Mouse (Mus musculus) stomach, postnatal 0 days (tissue): ENCODE measurements around the gene Pik3r2. TPM values are rescaled to one million over a fixed set of nuclear protein-coding genes. Genes with fewer than 3 reads are reported as not detected.

Experiments used
- ATAC-seq: fragments of 200-750 bp; cut with Nextera tagmentation; 2 replicates; pipeline ENCODE4 v1.8.0; 2017; ENCODE audit not compliant: low FRiP score, low TSS enrichment
- DNase-seq: peaks from one replicate; pipeline ENCODE4 v3.0.0-alpha.2; 2016; ENCODE audit warnings: low spot score
- H3K27ac ChIP-seq: fragments of 300-500 bp; sonication (generic); replicated peaks from 2 replicates; pipeline ENCODE4 v1.5.1; 2014; ENCODE audit warnings: mild to moderate bottlenecking, control low read depth
- H3K27me3 ChIP-seq: fragments of 300-500 bp; sonication (generic); 2 replicates; pipeline ENCODE4 v1.6.1; 2014; ENCODE audit warnings: low read length; ENCODE audit not compliant: control insufficient read depth, insufficient read depth
- H3K36me3 ChIP-seq: fragments of 300-500 bp; sonication (generic); 2 replicates; pipeline ENCODE4 v1.6.1; 2014; ENCODE audit warnings: low read length, mixed read lengths; ENCODE audit not compliant: control insufficient read depth, insufficient read depth
- H3K4me1 ChIP-seq: fragments of 300-500 bp; sonication (generic); replicated peaks from 2 replicates; pipeline ENCODE4 v1.6.1; 2014; ENCODE audit warnings: antibody characterized with exemption; ENCODE audit not compliant: control insufficient read depth, insufficient read depth
- H3K4me2 ChIP-seq: fragments of 300-500 bp; sonication (generic); replicated peaks from 2 replicates; pipeline ENCODE4 v1.6.1; 2014; ENCODE audit warnings: low read depth, mild to moderate bottlenecking, control low read depth, moderate library complexity
- H3K4me3 ChIP-seq: fragments of 300-500 bp; sonication (generic); 2 replicates; pipeline ENCODE4 v1.5.1; 2014; ENCODE audit warnings: low read depth, low read length, control low read depth
- H3K9ac ChIP-seq: fragments of 300-500 bp; sonication (generic); 2 replicates; pipeline ENCODE4 v1.6.1; 2014; ENCODE audit warnings: mild to moderate bottlenecking, low read length, control low read depth, mixed read lengths
- H3K9me3 ChIP-seq: fragments of 300-500 bp; sonication (generic); 2 replicates; pipeline ENCODE4 v1.6.1; 2016; ENCODE audit warnings: low read length; ENCODE audit not compliant: control insufficient read depth
- CTCF ChIP-seq: IDR thresholded peaks from 2 replicates; pipeline ENCODE4 v1.5.1; 2016; ENCODE audit warnings: antibody characterized with exemption, low read depth, mild to moderate bottlenecking, moderate library complexity
- EP300 ChIP-seq: optimal IDR thresholded peaks from 2 replicates; pipeline ENCODE3; 2016; ENCODE audit warnings: antibody characterized with exemption
- WGBS: fragments of 180-500 bp; shearing (Covaris S2); extraction: QIAGEN DNeasy Blood & Tissue Kit; methylation state at CpG from one replicate; pipeline ENCODE4 v1.1.7; 2014; 5-methylcytosine and 5-hydroxymethylcytosine counted together
- polyA plus RNA-seq: library from polyadenylated mRNA; unstranded; fragments of >200 nt; fragmentation: Nextera tagmentation; extraction: Ambion mirVana; gene quantifications from 2 replicates; pipeline ENCODE4 v1.2.1, GENCODE M21; 2015

Gene Pik3r2
- polyA plus RNA-seq, 1 experiment from 2014 or later: 36.8 TPM

DNA sequence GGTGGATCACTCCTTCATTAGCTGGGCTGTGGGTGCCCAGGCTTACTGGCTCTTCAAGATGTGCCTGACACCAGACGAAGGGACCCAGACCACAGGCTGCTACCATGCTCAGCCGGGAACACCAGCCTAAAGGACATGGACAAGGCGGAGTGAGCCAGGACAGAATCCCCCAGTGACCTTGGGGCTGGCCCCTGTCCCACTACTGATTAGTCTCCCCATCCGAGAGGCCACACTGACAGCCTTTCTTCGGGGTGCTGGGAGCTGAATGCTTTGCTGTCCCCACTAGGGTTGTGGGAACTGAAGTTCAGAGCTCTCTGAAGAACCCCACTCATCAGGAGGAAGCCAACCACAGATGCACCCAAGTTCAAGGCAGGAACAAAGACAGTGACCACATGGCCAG, 1.3 kb downstream of the Pik3r2 start:
- Histone ChIP-seq H3K9me3 (no peaks in the 10 kb centered on the region), H3K9ac (peak overlapping the region; percentile 98), H3K4me2 (peak overlapping the region; percentile 72), H3K27ac (no peak overlapping the region), H3K4me1 (peaks cover 20% of the 10 kb centered on the region), H3K27me3 (no peaks in the 10 kb centered on the region), H3K4me3 (peak overlapping the region; percentile 85), H3K36me3 (peaks cover 15% of the 10 kb centered on the region; the same call in 1 of the 2 replicates)
- no peak for ATAC-seq
- 78% methylated on average over 5 of the region's 5 CpGs for WGBS
- no peak for DNase-seq
- TF ChIP-seq EP300 (no peak), CTCF (no peak)

DNA sequence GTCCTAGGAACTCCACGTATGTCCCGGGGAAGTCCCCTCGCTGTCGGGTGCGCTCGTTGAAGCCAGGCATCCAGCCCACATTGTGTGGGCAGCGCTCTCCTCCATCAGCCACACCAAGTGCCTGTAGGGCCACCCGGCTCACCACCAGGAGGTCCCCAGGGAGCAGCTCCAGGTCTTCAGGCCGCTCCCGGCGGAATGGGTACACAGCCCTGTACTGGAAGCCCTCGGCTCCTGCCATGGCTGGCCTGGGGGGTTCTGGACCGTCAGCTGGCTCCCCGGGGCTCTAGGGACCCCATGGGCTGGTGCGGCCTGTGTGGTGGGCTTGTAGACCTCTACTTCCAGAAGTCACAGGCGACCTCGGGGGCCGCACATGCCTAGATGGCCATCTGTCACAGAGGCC, 1.8 kb downstream of the Pik3r2 start:
- Histone ChIP-seq H3K36me3 (peaks cover 18% of the 10 kb centered on the region; the same call in 1 of the 2 replicates), H3K4me3 (no peak overlapping the region), H3K27me3 (no peaks in the 10 kb centered on the region), H3K4me2 (0 out of 2 replicates have a peak overlapping the region, but pooled peaks have one; percentile 23), H3K4me1 (peaks cover 20% of the 10 kb centered on the region), H3K9ac (peak overlapping the region; percentile 98), H3K9me3 (no peaks in the 10 kb centered on the region), H3K27ac (peak overlapping the region; percentile 81; the same call in 1 of the 2 replicates)
- no peak for ATAC-seq
- TF ChIP-seq EP300: no peak
- TF ChIP-seq CTCF: no peak
- no peak for DNase-seq
- 94% methylated on average over 17 of the region's 18 CpGs for WGBS

DNA sequence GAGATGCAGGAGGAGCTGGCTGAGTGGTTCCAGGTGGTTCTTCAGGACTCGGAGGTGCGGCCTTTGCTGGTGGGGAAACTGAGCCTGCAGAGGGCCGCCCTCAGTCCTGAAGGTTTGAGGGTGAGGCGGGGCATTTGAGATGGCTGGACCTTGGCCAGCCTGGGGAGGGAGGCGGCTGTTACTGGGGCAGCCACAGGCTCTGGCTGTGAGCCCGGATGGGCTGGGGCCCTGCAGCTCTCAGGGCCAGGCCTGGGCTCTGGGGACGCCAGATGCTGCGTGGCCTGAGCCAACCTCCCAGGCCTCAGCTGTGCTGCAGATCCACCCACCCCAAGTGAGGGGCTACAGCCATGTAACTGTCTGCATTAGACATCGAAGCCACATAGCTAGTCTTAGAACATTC, 2.7 kb downstream of the Pik3r2 start:
- no peaks in the 10 kb centered on the region for H3K9me3 ChIP-seq
- peak; percentile 88 for DNase-seq
- no peaks in the 10 kb centered on the region for H3K27me3 ChIP-seq
- H3K4me1 ChIP-seq: peaks cover 20% of the 10 kb centered on the region
- peak overlapping the region; percentile 81 for H3K27ac ChIP-seq
- H3K36me3 ChIP-seq: peaks cover 14% of the 10 kb centered on the region; the same call in 1 of the 2 replicates
- H3K4me2 ChIP-seq: peak overlapping the region; percentile 15; the same call in 1 of the 2 replicates
- TF ChIP-seq EP300 (no peak), CTCF (0 out of 2 replicates have a peak, but pooled peaks have one; percentile 1)
- WGBS: 12% methylated on average over 9 of the region's 9 CpGs
- H3K4me3 ChIP-seq: no peak overlapping the region
- H3K9ac ChIP-seq: peak overlapping the region; percentile 98
- ATAC-seq: 0 out of 2 replicates have a peak, but pooled peaks have one; percentile 5

DNA sequence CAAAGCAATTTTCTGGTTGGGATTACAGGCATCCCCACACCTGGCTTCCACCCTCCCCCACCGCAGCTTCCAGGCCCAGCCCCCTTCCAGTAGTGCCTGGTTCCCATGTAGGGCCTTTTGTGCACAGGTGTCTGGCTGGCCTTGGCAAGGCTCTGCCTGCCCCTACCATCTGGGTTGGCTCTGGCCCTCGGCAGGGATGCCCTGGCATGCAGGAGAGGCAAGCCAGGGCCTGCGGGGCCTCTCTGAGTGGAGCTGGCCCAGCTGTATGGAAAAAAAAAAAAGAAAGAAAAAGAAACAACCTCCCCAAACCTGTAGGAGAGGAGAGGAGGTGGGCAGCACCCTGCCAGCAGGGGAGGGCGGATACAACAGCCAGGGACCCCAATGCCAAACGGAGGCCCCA, 3.1 kb downstream of the Pik3r2 start:
- Histone ChIP-seq H3K4me1 (peaks cover 20% of the 10 kb centered on the region), H3K27me3 (no peaks in the 10 kb centered on the region), H3K27ac (peak overlapping the region; percentile 81), H3K4me2 (peak overlapping the region; percentile 15; the same call in 1 of the 2 replicates), H3K9me3 (no peaks in the 10 kb centered on the region), H3K4me3 (no peak overlapping the region), H3K36me3 (peaks cover 15% of the 10 kb centered on the region; the same call in 1 of the 2 replicates), H3K9ac (peak overlapping the region; percentile 98)
- WGBS: 49% methylated on average over 5 of the region's 5 CpGs
- DNase-seq: no peak
- ATAC-seq: no peak
- TF ChIP-seq CTCF (no peak), EP300 (no peak)

DNA sequence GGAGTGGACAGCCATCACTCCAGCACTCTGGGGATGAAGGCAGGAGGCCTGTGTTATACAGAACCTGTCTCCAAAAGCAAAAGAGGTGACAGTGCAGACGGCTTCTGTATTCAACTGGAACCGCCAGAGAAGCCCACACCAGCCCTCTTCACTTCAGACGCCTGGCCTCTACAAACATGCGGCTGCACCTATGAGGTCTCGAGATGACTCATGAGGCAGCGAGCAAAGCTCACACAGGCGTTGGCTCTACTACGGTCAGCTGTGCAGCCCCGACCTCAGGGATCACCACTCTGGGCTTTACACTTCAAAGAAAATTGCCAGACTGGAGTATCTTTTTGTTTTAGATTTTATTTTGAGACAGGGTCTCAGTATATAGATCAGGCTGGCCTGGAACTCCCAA, 3.6 kb downstream of the Pik3r2 start:
- peaks cover 18% of the 10 kb centered on the region; the same call in 1 of the 2 replicates for H3K36me3 ChIP-seq
- ATAC-seq: peak; percentile 22; the same call in 1 of the 2 replicates
- WGBS: 56% methylated on average over 9 of the region's 9 CpGs

DNA sequence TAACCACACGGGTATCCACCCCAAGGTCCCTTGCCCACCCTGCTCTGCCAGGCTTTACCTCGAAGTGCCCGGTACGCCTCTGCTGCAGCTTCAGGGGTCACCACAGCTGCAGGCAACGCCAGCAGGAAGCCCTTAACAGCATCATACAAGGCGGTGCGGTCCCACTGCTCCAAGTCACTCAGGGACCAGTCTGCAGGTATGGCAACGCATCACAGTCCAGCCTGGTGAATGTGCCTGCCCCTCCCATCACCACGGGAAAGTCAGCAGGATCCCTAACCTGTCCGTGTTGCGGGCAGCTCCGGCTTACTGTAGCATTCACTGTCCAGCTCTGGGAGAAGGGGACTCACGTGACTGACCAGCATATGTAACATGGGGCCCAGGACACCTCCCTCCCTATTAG, 4.4 kb downstream of the Pik3r2 start:
- WGBS: 89% methylated on average over 13 of the region's 13 CpGs
- no peak overlapping the region for H3K27ac ChIP-seq
- no peak for ATAC-seq
- H3K4me2 ChIP-seq: no peak overlapping the region
- H3K36me3 ChIP-seq: peaks cover 18% of the 10 kb centered on the region; the same call in 1 of the 2 replicates
- 0 out of 2 replicates have a peak overlapping the region, but pooled peaks have one; percentile 2 for H3K9ac ChIP-seq
- DNase-seq: no peak
- TF ChIP-seq CTCF (no peak), EP300 (no peak)
- H3K27me3 ChIP-seq: no peaks in the 10 kb centered on the region
- peaks cover 16% of the 10 kb centered on the region for H3K4me1 ChIP-seq
- H3K4me3 ChIP-seq: no peak overlapping the region
- no peaks in the 10 kb centered on the region for H3K9me3 ChIP-seq

More for the DNA sequence above, 3.6 kb downstream of the Pik3r2 start:
- Histone ChIP-seq H3K27me3 (no peaks in the 10 kb centered on the region), H3K4me2 (no peak overlapping the region), H3K9ac (peak overlapping the region; percentile 98; the same call in 1 of the 2 replicates), H3K27ac (peak overlapping the region; percentile 81), H3K4me3 (no peak overlapping the region), H3K4me1 (peaks cover 20% of the 10 kb centered on the region), H3K9me3 (no peaks in the 10 kb centered on the region)
- peak; percentile 76 for DNase-seq
- no peak for TF ChIP-seq CTCF
- TF ChIP-seq EP300: no peak
